Mouse (Mus musculus): ENCODE data around the gene Mrpl33. TPM values are rescaled to one million over a fixed set of nuclear protein-coding genes. Genes with fewer than 3 reads are reported as not detected.

Mrpl33 gene
- polyA plus RNA-seq, 1 experiment from 2014 or later: 300 TPM

DNA sequence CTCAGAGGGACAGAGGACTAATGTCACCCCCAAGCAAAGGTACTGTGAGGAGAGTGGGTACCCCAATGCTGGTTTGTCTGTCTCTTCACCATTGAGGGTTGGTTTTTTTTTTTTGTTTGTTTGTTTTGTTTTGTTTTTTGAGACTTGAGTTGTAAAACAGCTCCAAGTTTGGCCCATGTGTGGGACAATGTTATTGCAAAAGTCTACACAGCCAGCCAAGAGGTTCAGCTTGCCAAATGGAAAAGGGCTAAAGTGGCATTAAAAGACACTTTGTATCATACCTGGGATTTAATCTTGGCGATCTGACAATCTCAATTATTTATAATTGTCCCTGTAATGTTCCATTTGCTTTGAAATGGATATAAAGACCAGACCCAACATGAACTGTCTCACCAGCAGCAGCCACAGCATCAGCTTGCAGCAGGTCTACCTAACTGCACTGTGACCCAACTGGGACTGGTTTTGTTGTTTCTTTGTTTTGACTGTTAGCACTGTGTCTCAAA is 59.0 kb downstream of the Mrpl33 start:
- no peaks in the 10 kb centered on the region for H3K4me1 ChIP-seq (replicated peaks; ENCODE audit: control insufficient read depth, insufficient read depth, low read length)
- no peak overlapping the region for H3K4me2 ChIP-seq
- DNase-seq (ENCODE audit: low spot score) (no peak), ATAC-seq (replicated peaks; ENCODE audit: low FRiP score) (no peak)
- no peaks in the 10 kb centered on the region for H3K27me3 ChIP-seq (replicated peaks; ENCODE audit: control insufficient read depth, insufficient read depth, low read length)
- no peak overlapping the region for H3K4me3 ChIP-seq (ENCODE audit: low read depth, low read length)
- H3K36me3 ChIP-seq (ENCODE audit: control insufficient read depth, insufficient read depth, low read length): no peaks in the 10 kb centered on the region
- H3K9me3 ChIP-seq (ENCODE audit: control insufficient read depth, low read length): no peaks in the 10 kb centered on the region
- H3K9ac ChIP-seq (ENCODE audit: low read depth, low read length): no peak overlapping the region
- WGBS: 77% methylated on average over 1 of the region's 1 CpGs
- H3K27ac ChIP-seq (ENCODE audit: low read depth, low read length): no peak overlapping the region

- ATAC-seq (replicated peaks; ENCODE audit: low FRiP score) (no peak), DNase-seq (ENCODE audit: low spot score) (no peak)
- H3K27me3 ChIP-seq (replicated peaks; ENCODE audit: control insufficient read depth, insufficient read depth, low read length): no peaks in the 10 kb centered on the region
- no peaks in the 10 kb centered on the region for H3K36me3 ChIP-seq (ENCODE audit: control insufficient read depth, insufficient read depth, low read length)
- no peak overlapping the region for H3K27ac ChIP-seq (ENCODE audit: low read depth, low read length)
- peaks cover 2% of the 10 kb centered on the region; the same call in 1 of the 2 replicates for H3K4me1 ChIP-seq (replicated peaks; ENCODE audit: control insufficient read depth, insufficient read depth, low read length)
- H3K9ac ChIP-seq (ENCODE audit: low read depth, low read length): no peak overlapping the region
- WGBS: 57% methylated on average over 1 of the region's 1 CpGs
- H3K9me3 ChIP-seq (ENCODE audit: control insufficient read depth, low read length): no peaks in the 10 kb centered on the region
- no peak overlapping the region for H3K4me2 ChIP-seq
- no peak overlapping the region for H3K4me3 ChIP-seq (ENCODE audit: low read depth, low read length)
Measured at GRCm38 (mm10) chr5:31666176-31666575, 69.4 kb downstream of the Mrpl33 start.

- Histone ChIP-seq H3K4me1 (replicated peaks; ENCODE audit: control insufficient read depth, insufficient read depth, low read length) (peaks cover 2% of the 10 kb centered on the region; the same call in 1 of the 2 replicates), H3K9ac (ENCODE audit: low read depth, low read length) (no peak overlapping the region), H3K27me3 (replicated peaks; ENCODE audit: control insufficient read depth, insufficient read depth, low read length) (no peaks in the 10 kb centered on the region), H3K9me3 (ENCODE audit: control insufficient read depth, low read length) (no peaks in the 10 kb centered on the region), H3K36me3 (ENCODE audit: control insufficient read depth, insufficient read depth, low read length) (no peaks in the 10 kb centered on the region), H3K4me3 (ENCODE audit: low read depth, low read length) (no peak overlapping the region), H3K4me2 (no peak overlapping the region), H3K27ac (ENCODE audit: low read depth, low read length) (no peak overlapping the region)
- 86% methylated on average over 13 of the region's 13 CpGs for WGBS
- DNase-seq (ENCODE audit: low spot score): no peak
- no peak for ATAC-seq (replicated peaks; ENCODE audit: low FRiP score)
Measured at GRCm38 (mm10) chr5:31668325-31668968, 71.7 kb downstream of the Mrpl33 start.

- H3K9ac ChIP-seq (ENCODE audit: low read depth, low read length): no peak overlapping the region
- no peak for ATAC-seq (replicated peaks; ENCODE audit: low FRiP score)
- WGBS: 64% methylated on average over 5 of the region's 5 CpGs
Measured at GRCm38 (mm10) chr5:31669984-31670383, 73.2 kb downstream of the Mrpl33 start.

DNA sequence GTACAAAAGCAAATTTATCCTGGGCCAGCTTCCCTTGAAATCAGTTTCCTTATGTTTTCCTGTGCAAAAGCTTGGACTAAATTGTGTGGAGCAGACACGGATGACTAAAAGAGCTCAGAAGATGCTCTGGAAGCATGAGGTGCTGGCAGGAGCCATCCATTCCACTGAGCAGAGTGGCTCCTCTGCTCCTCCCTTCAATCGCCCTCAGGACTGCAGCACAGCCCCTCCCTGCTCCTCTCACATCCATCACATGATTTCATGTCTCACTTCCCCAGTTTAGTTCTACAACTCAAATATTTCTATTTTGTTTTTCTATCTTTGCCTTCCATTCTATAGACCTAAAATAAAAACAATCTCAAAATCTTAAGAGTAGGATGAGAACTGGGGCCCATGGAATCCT is 74.4 kb downstream of the Mrpl33 start:
- Histone ChIP-seq H3K27me3 (replicated peaks; ENCODE audit: control insufficient read depth, insufficient read depth, low read length) (no peaks in the 10 kb centered on the region), H3K4me2 (no peak overlapping the region), H3K9ac (ENCODE audit: low read depth, low read length) (no peak overlapping the region), H3K4me1 (replicated peaks; ENCODE audit: control insufficient read depth, insufficient read depth, low read length) (peaks cover 2% of the 10 kb centered on the region; the same call in 1 of the 2 replicates), H3K27ac (ENCODE audit: low read depth, low read length) (no peak overlapping the region), H3K4me3 (ENCODE audit: low read depth, low read length) (no peak overlapping the region), H3K9me3 (ENCODE audit: control insufficient read depth, low read length) (no peaks in the 10 kb centered on the region), H3K36me3 (ENCODE audit: control insufficient read depth, insufficient read depth, low read length) (no peaks in the 10 kb centered on the region)
- no peak for DNase-seq (ENCODE audit: low spot score)
- 58% methylated on average over 2 of the region's 2 CpGs for WGBS
- no peak for ATAC-seq (replicated peaks; ENCODE audit: low FRiP score)

More at GRCm38 (mm10) chr5:31669984-31670383, 73.2 kb downstream of the Mrpl33 start:
- Histone ChIP-seq H3K27ac (ENCODE audit: low read depth, low read length) (no peak overlapping the region), H3K9me3 (ENCODE audit: control insufficient read depth, low read length) (no peaks in the 10 kb centered on the region), H3K4me3 (ENCODE audit: low read depth, low read length) (no peak overlapping the region), H3K36me3 (ENCODE audit: control insufficient read depth, insufficient read depth, low read length) (no peaks in the 10 kb centered on the region), H3K27me3 (replicated peaks; ENCODE audit: control insufficient read depth, insufficient read depth, low read length) (no peaks in the 10 kb centered on the region), H3K4me1 (replicated peaks; ENCODE audit: control insufficient read depth, insufficient read depth, low read length) (peaks cover 2% of the 10 kb centered on the region; the same call in 1 of the 2 replicates), H3K4me2 (no peak overlapping the region)
- DNase-seq (ENCODE audit: low spot score): no peak

- Histone ChIP-seq H3K9me3 (ENCODE audit: control insufficient read depth, low read length) (no peaks in the 10 kb centered on the region), H3K27ac (ENCODE audit: low read depth, low read length) (no peak overlapping the region), H3K9ac (ENCODE audit: low read depth, low read length) (no peak overlapping the region), H3K36me3 (ENCODE audit: control insufficient read depth, insufficient read depth, low read length) (no peaks in the 10 kb centered on the region), H3K4me3 (ENCODE audit: low read depth, low read length) (no peak overlapping the region), H3K4me1 (replicated peaks; ENCODE audit: control insufficient read depth, insufficient read depth, low read length) (peaks cover 2% of the 10 kb centered on the region; the same call in 1 of the 2 replicates), H3K4me2 (no peak overlapping the region), H3K27me3 (replicated peaks; ENCODE audit: control insufficient read depth, insufficient read depth, low read length) (no peaks in the 10 kb centered on the region)
- 81% methylated on average over 2 of the region's 2 CpGs for WGBS
- DNase-seq (ENCODE audit: low spot score) (no peak), ATAC-seq (replicated peaks; ENCODE audit: low FRiP score) (no peak)
Measured at GRCm38 (mm10) chr5:31673431-31673830, 76.7 kb downstream of the Mrpl33 start.

GRCm38 (mm10) chr5:31678000-31678399 is 81.3 kb downstream of the Mrpl33 start:
- no peak overlapping the region for H3K27ac ChIP-seq (ENCODE audit: low read depth, low read length)
- H3K4me1 ChIP-seq (replicated peaks; ENCODE audit: control insufficient read depth, insufficient read depth, low read length): no peaks in the 10 kb centered on the region
- DNase-seq (ENCODE audit: low spot score) (no peak), ATAC-seq (replicated peaks; ENCODE audit: low FRiP score) (no peak)
- no peak overlapping the region for H3K4me3 ChIP-seq (ENCODE audit: low read depth, low read length)
- H3K9me3 ChIP-seq (ENCODE audit: control insufficient read depth, low read length): no peaks in the 10 kb centered on the region
- no peaks in the 10 kb centered on the region for H3K27me3 ChIP-seq (replicated peaks; ENCODE audit: control insufficient read depth, insufficient read depth, low read length)
- WGBS: 72% methylated on average over 1 of the region's 1 CpGs
- no peaks in the 10 kb centered on the region for H3K36me3 ChIP-seq (ENCODE audit: control insufficient read depth, insufficient read depth, low read length)
- H3K4me2 ChIP-seq: no peak overlapping the region
- H3K9ac ChIP-seq (ENCODE audit: low read depth, low read length): no peak overlapping the region

- WGBS: 71% methylated on average over 4 of the region's 4 CpGs
- no peak overlapping the region for H3K27ac ChIP-seq (ENCODE audit: low read depth, low read length)
- H3K4me2 ChIP-seq: no peak overlapping the region
- no peak overlapping the region for H3K4me3 ChIP-seq (ENCODE audit: low read depth, low read length)
- H3K36me3 ChIP-seq (ENCODE audit: control insufficient read depth, insufficient read depth, low read length): no peaks in the 10 kb centered on the region
- H3K27me3 ChIP-seq (replicated peaks; ENCODE audit: control insufficient read depth, insufficient read depth, low read length): no peaks in the 10 kb centered on the region
- H3K9me3 ChIP-seq (ENCODE audit: control insufficient read depth, low read length): no peaks in the 10 kb centered on the region
- ATAC-seq (replicated peaks; ENCODE audit: low FRiP score) (no peak), DNase-seq (ENCODE audit: low spot score) (no peak)
- H3K4me1 ChIP-seq (replicated peaks; ENCODE audit: control insufficient read depth, insufficient read depth, low read length): 0 out of 2 replicates have a peak, but pooled peaks cover 2% of the 10 kb centered on the region
- H3K9ac ChIP-seq (ENCODE audit: low read depth, low read length): no peak overlapping the region
Measured at GRCm38 (mm10) chr5:31680183-31680582, 83.4 kb downstream of the Mrpl33 start.

- WGBS: 89% methylated on average over 1 of the region's 1 CpGs
- DNase-seq (ENCODE audit: low spot score) (no peak), ATAC-seq (replicated peaks; ENCODE audit: low FRiP score) (no peak)
- Histone ChIP-seq H3K9ac (ENCODE audit: low read depth, low read length) (no peak overlapping the region), H3K4me1 (replicated peaks; ENCODE audit: control insufficient read depth, insufficient read depth, low read length) (peaks cover 6% of the 10 kb centered on the region), H3K4me2 (no peak overlapping the region), H3K9me3 (ENCODE audit: control insufficient read depth, low read length) (no peaks in the 10 kb centered on the region), H3K36me3 (ENCODE audit: control insufficient read depth, insufficient read depth, low read length) (no peaks in the 10 kb centered on the region), H3K27me3 (replicated peaks; ENCODE audit: control insufficient read depth, insufficient read depth, low read length) (no peaks in the 10 kb centered on the region), H3K27ac (ENCODE audit: low read depth, low read length) (no peak overlapping the region), H3K4me3 (ENCODE audit: low read depth, low read length) (no peak overlapping the region)
Measured at GRCm38 (mm10) chr5:31682305-31682704, 85.6 kb downstream of the Mrpl33 start.
